Mouse (Mus musculus) myocyte (in vitro differentiated cells): ENCODE data around the gene Prr19. TPM values are rescaled to one million over a fixed set of nuclear protein-coding genes. Genes with fewer than 3 reads are reported as not detected.

Experiments used
- H3K27me3 ChIP-seq: one replicate; pipeline ENCODE4 v1.6.1; 2011; ENCODE audit not compliant: control insufficient read depth, insufficient read depth, insufficient read length
- H3K36me3 ChIP-seq: one replicate; pipeline ENCODE4 v1.6.1; 2011; ENCODE audit not compliant: control insufficient read depth, insufficient read depth
- H3K4me2 ChIP-seq: one replicate; pipeline ENCODE4 v1.6.1; 2011; ENCODE audit warnings: low read depth, control low read depth
- H3K4me3 ChIP-seq: one replicate; pipeline ENCODE4 v1.5.1; 2011; ENCODE audit warnings: mild to moderate bottlenecking, control low read depth, moderate library complexity
- H3K79me2 ChIP-seq: one replicate; pipeline ENCODE4 v1.6.1; 2011; ENCODE audit not compliant: control insufficient read depth, insufficient read depth
- H3ac ChIP-seq: one replicate; pipeline ENCODE4 v1.6.1; 2011; ENCODE audit not compliant: control insufficient read depth, insufficient read length
- CEBPB ChIP-seq: IDR thresholded peaks from 2 replicates; pipeline ENCODE4 v1.6.1; 2011; ENCODE audit warnings: mild to moderate bottlenecking, moderate library complexity; ENCODE audit not compliant: poor library complexity, insufficient read depth, severe bottlenecking
- E2F4 ChIP-seq: IDR thresholded peaks from one replicate; pipeline ENCODE4 v1.6.1; 2011; ENCODE audit warnings: mild to moderate bottlenecking, control low read depth, moderate library complexity; ENCODE audit not compliant: insufficient read depth
- MAX ChIP-seq: IDR thresholded peaks from one replicate; pipeline ENCODE4 v1.6.1; 2011; ENCODE audit warnings: low read depth, mild to moderate bottlenecking, control low read depth
- MYOD1 ChIP-seq, 3 experiments: IDR thresholded peaks; one replicate each; pipeline ENCODE4 v1.6.1; 2011; ENCODE audit warnings: control low read depth in 2 of 3, low read depth in 2 of 3, mild to moderate bottlenecking in 2 of 3, moderate library complexity in 1 of 3; ENCODE audit not compliant: insufficient read length in 2 of 3, control insufficient read depth in 1 of 3
- MYOG ChIP-seq, 3 experiments: IDR thresholded peaks; one replicate each; pipeline ENCODE4 v1.6.1; 2011; ENCODE audit warnings: control low read depth in 2 of 3, low read depth in 2 of 3, mild to moderate bottlenecking in 2 of 3; ENCODE audit not compliant: insufficient read length in 2 of 3, control insufficient read depth in 1 of 3, insufficient read depth in 1 of 3
- POLR2A ChIP-seq: IDR thresholded peaks from one replicate; pipeline ENCODE4 v1.6.1; 2011; ENCODE audit warnings: low read depth, mild to moderate bottlenecking, control low read depth, moderate library complexity; ENCODE audit not compliant: insufficient read length
- POLR2AphosphoS2 ChIP-seq: IDR thresholded peaks from one replicate; pipeline ENCODE4 v1.6.1; 2011; ENCODE audit warnings: low read depth, control low read depth; ENCODE audit not compliant: insufficient read length
- REST ChIP-seq: IDR thresholded peaks from one replicate; pipeline ENCODE4 v1.6.1; 2011; ENCODE audit warnings: mild to moderate bottlenecking, control low read depth, moderate library complexity; ENCODE audit not compliant: insufficient read depth, insufficient read length
- SRF ChIP-seq: IDR thresholded peaks from one replicate; pipeline ENCODE4 v1.6.1; 2011; ENCODE audit warnings: low read depth; ENCODE audit not compliant: control insufficient read depth, insufficient read length
- TCF12 ChIP-seq: IDR thresholded peaks from one replicate; pipeline ENCODE4 v1.6.1; 2011; ENCODE audit warnings: mild to moderate bottlenecking, control low read depth; ENCODE audit not compliant: poor library complexity, insufficient read depth, severe bottlenecking
- TCF3 ChIP-seq: IDR thresholded peaks from one replicate; pipeline ENCODE4 v1.6.1; 2011; ENCODE audit warnings: low read depth, control low read depth; ENCODE audit not compliant: insufficient read length
- USF1 ChIP-seq: IDR thresholded peaks from one replicate; pipeline ENCODE4 v1.6.1; 2011; ENCODE audit warnings: low read depth, mild to moderate bottlenecking, control low read depth, moderate library complexity
- polyA plus RNA-seq: library from polyadenylated mRNA; unstranded; fragments of >200 nt; fragmentation: generic; extraction: Trizol; gene quantifications from one replicate; pipeline ENCODE4 v1.2.1, GENCODE M21; 2012; ENCODE audit warnings: missing spikeins

The Prr19 gene
- polyA plus RNA-seq, 1 experiment, result not detected

- H3K36me3 ChIP-seq, result no peaks in the 10 kb centered on the region
- peak within 1 kb of the TSS; percentile 86 for H3ac ChIP-seq
- peak within 1 kb of the TSS; percentile 57 for H3K4me3 ChIP-seq
- peak within 1 kb of the TSS; percentile 63 for H3K4me2 ChIP-seq
- TF ChIP-seq MYOD1 (IDR thresholded peaks at IDR 0.05; ENCODE audit: control insufficient read depth in 1 of 3, insufficient read length in 2 of 3, low read depth in 2 of 3), result no peak
- peak; percentile 17 for TF ChIP-seq POLR2A
- no peak for TF ChIP-seq TCF3
- TF ChIP-seq POLR2AphosphoS2, result no peak
- TF ChIP-seq E2F4, result peak; percentile 16
- peaks cover 2% of the 10 kb centered on the region for H3K27me3 ChIP-seq
- H3K79me2 ChIP-seq, result no peaks in the 10 kb centered on the region
Observed at GRCm38 (mm10) chr7:25297454-25298325, 3.5 kb upstream of the Prr19 start, which contains the start of gene Pafah1b3. Pafah1b3 (minus strand) TSS chr7:25297986.

GRCm38 (mm10) chr7:25303003-25303684, 1.9 kb downstream of the Prr19 start:
- Histone ChIP-seq H3K79me2 (no peaks in the 10 kb centered on the region), H3K4me3 (no peak overlapping the region), H3K27me3 (peaks cover 41% of the 10 kb centered on the region), H3ac (no peak overlapping the region), H3K36me3 (no peaks in the 10 kb centered on the region), H3K4me2 (no peak overlapping the region)
- TF ChIP-seq CEBPB (no peak), MYOD1 (IDR thresholded peaks at IDR 0.05; ENCODE audit: control insufficient read depth in 1 of 3, insufficient read length in 2 of 3, low read depth in 2 of 3) (no peak), MYOG (IDR thresholded peaks at IDR 0.05; ENCODE audit: control insufficient read depth in 1 of 3, insufficient read depth in 1 of 3, insufficient read length in 2 of 3, low read depth in 2 of 3) (no peak), TCF12 (no peak), MAX (no peak), USF1 (no peak)

- Histone ChIP-seq H3K36me3 (no peaks in the 10 kb centered on the region), H3K4me3 (no peak overlapping the region), H3K27me3 (peaks cover 46% of the 10 kb centered on the region), H3K79me2 (no peaks in the 10 kb centered on the region), H3K4me2 (no peak overlapping the region), H3ac (no peak overlapping the region)
- TF ChIP-seq USF1, result no peak
- no peak for TF ChIP-seq TCF3
- TF ChIP-seq POLR2A, result no peak
- no peak for TF ChIP-seq REST
- TF ChIP-seq MYOG (IDR thresholded peaks at IDR 0.05; ENCODE audit: control insufficient read depth in 1 of 3, insufficient read depth in 1 of 3, insufficient read length in 2 of 3, low read depth in 2 of 3), result no peak
- TF ChIP-seq POLR2AphosphoS2, result no peak
- no peak for TF ChIP-seq CEBPB
Observed at GRCm38 (mm10) chr7:25303685-25304006, 2.4 kb downstream of the Prr19 start.

GRCm38 (mm10) chr7:25305481-25305880, 4.3 kb downstream of the Prr19 start:
- Histone ChIP-seq H3K4me3 (no peak overlapping the region), H3K4me2 (peak overlapping the region; percentile 30), H3K27me3 (peaks cover 57% of the 10 kb centered on the region), H3K79me2 (no peaks in the 10 kb centered on the region), H3K36me3 (no peaks in the 10 kb centered on the region), H3ac (no peak overlapping the region)
- no peak for TF ChIP-seq MAX
- no peak for TF ChIP-seq MYOG (IDR thresholded peaks at IDR 0.05; ENCODE audit: control insufficient read depth in 1 of 3, insufficient read depth in 1 of 3, insufficient read length in 2 of 3, low read depth in 2 of 3)
- no peak for TF ChIP-seq USF1

- Histone ChIP-seq H3ac (no peak within 1 kb of the TSS), H3K27me3 (peaks cover 60% of the 10 kb centered on the region), H3K4me2 (peak within 1 kb of the TSS; percentile 30), H3K4me3 (no peak within 1 kb of the TSS), H3K79me2 (no peaks in the 10 kb centered on the region), H3K36me3 (no peaks in the 10 kb centered on the region)
- TF ChIP-seq REST (peak; percentile 99), SRF (no peak)
Observed at GRCm38 (mm10) chr7:25305956-25306613, 4.9 kb downstream of the Prr19 start, which contains the start of gene Tmem145. Tmem145 (plus strand) TSS chr7:25306106.
